Comparison of ENCODE assay signal across 17 mouse cellular contexts in genomic region chr1:84325309-84325708, GRCm38 (mm10). TPM values are rescaled to one million over a fixed set of nuclear protein-coding genes. Genes with fewer than 3 reads are reported as not detected.
DNase-seq lines count a peak whose midpoint lies in the region; ATAC-seq and TF ChIP-seq lines count a peak whose summit lies in the region.
"Had no signal": no experiment of that assay in that cellular context is flagged by ENCODE, and none has a peak within 500 bp of the region (broad histone marks: within the 10 kb centered on the region; RNA-seq: fewer than 3 reads in every experiment).

No protein-coding gene starts in this region.

- 41% methylated on average over 3 of the region's 3 CpGs for WGBS in hindbrain, embryonic 14.5 days
- WGBS in hindbrain, embryonic 11.5 days: 71% methylated on average over 3 of the region's 3 CpGs
- WGBS in lung, embryonic 14.5 days: 24% methylated on average over 3 of the region's 3 CpGs

- no peaks in the 10 kb centered on the region for H3K27me3 ChIP-seq in hindbrain, embryonic 14.5 days (ENCODE audit: control insufficient read depth, insufficient read depth, low read length)
- no peaks in the 10 kb centered on the region for H3K27me3 ChIP-seq in hindbrain, embryonic 11.5 days (ENCODE audit: control insufficient read depth, insufficient read depth, low read length)
- H3K27me3 ChIP-seq in lung, embryonic 14.5 days (ENCODE audit: insufficient read depth, low read length): no peaks in the 10 kb centered on the region
- H3K27me3 ChIP-seq: forebrain, embryonic 12.5 days; megakaryocyte, embryonic 14.5 days had no signal

- peaks cover 11% of the 10 kb centered on the region; the same call in 1 of the 2 replicates for H3K4me1 ChIP-seq in hindbrain, embryonic 14.5 days (replicated peaks; ENCODE audit: control insufficient read depth, insufficient read depth, low read length)
- no peaks in the 10 kb centered on the region for H3K4me1 ChIP-seq in hindbrain, embryonic 11.5 days (replicated peaks; ENCODE audit: control insufficient read depth, insufficient read depth, low read length)
- no peaks in the 10 kb centered on the region; the same call in 1 of the 2 replicates for H3K4me1 ChIP-seq in lung, embryonic 14.5 days (ENCODE audit: insufficient read depth)
- H3K4me1 ChIP-seq: forebrain, embryonic 12.5 days; megakaryocyte, embryonic 14.5 days had no signal

- H3K36me3 ChIP-seq in hindbrain, embryonic 14.5 days (replicated peaks; ENCODE audit: control insufficient read depth, insufficient read depth): no peaks in the 10 kb centered on the region
- no peaks in the 10 kb centered on the region for H3K36me3 ChIP-seq in hindbrain, embryonic 11.5 days (ENCODE audit: control insufficient read depth, insufficient read depth, low read length)
- no peaks in the 10 kb centered on the region for H3K36me3 ChIP-seq in lung, embryonic 14.5 days (ENCODE audit: insufficient read depth)
- H3K36me3 ChIP-seq: forebrain, embryonic 12.5 days had no signal

- no peak overlapping the region for H3K9ac ChIP-seq in hindbrain, embryonic 14.5 days
- H3K9ac ChIP-seq in hindbrain, embryonic 11.5 days (ENCODE audit: low read depth, low read length): no peak overlapping the region
- no peak overlapping the region for H3K9ac ChIP-seq in lung, embryonic 14.5 days
- H3K9ac ChIP-seq: forebrain, embryonic 12.5 days had no signal

- TF ChIP-seq CTCF in lung, embryonic 14.5 days (IDR thresholded peaks at IDR 0.05; ENCODE audit: low read depth): no peak

- ATAC-seq in hindbrain, embryonic 14.5 days (ENCODE audit: low FRiP score): no peak
- ATAC-seq in hindbrain, embryonic 11.5 days (ENCODE audit: low FRiP score): no peak
- no peak for ATAC-seq in lung, embryonic 14.5 days (ENCODE audit: insufficient read depth)
- ATAC-seq: activated CD4-positive, CD25-positive, alpha-beta regulatory T cell, adult 4 months; intestine, postnatal 0 days had no signal

- peak; percentile 4 for DNase-seq in embryo, embryonic 10.5 days (ENCODE audit: low spot score)
- no peak for DNase-seq in embryo, embryonic 10 days (ENCODE audit: low spot score)
- no peak for DNase-seq in hindbrain, embryonic 14.5 days (ENCODE audit: low spot score)
- no peak for DNase-seq in hindbrain, embryonic 11.5 days (ENCODE audit: low spot score)
- peak; percentile 70 for DNase-seq in lung, embryonic 14.5 days
- no peak for DNase-seq in lung, postnatal 25 days (ENCODE audit: low spot score)
- peak; percentile 17 for DNase-seq in adipocyte (ENCODE audit: low spot score)
- DNase-seq in ovary, postnatal 14 days (ENCODE audit: low spot score): no peak
- DNase-seq: cerebellum, adult 18-20 months; heart, postnatal 36 days; thymus, adult 2 months had no signal

- no peaks in the 10 kb centered on the region for H3K9me3 ChIP-seq in hindbrain, embryonic 14.5 days (ENCODE audit: control insufficient read depth, low read length)
- no peaks in the 10 kb centered on the region for H3K9me3 ChIP-seq in hindbrain, embryonic 11.5 days (ENCODE audit: control insufficient read depth, low read length)
- H3K9me3 ChIP-seq in lung, embryonic 14.5 days (ENCODE audit: low read depth, low read length): no peaks in the 10 kb centered on the region
- H3K9me3 ChIP-seq: forebrain, embryonic 12.5 days had no signal

- no peak overlapping the region for H3K4me3 ChIP-seq in hindbrain, embryonic 14.5 days (replicated peaks; ENCODE audit: low read length)
- H3K4me3 ChIP-seq in hindbrain, embryonic 11.5 days (ENCODE audit: low read depth, low read length): no peak overlapping the region
- H3K4me3 ChIP-seq in lung, embryonic 14.5 days (ENCODE audit: low read depth, low read length): no peak overlapping the region
- H3K4me3 ChIP-seq: forebrain, embryonic 12.5 days had no signal

- H3K27ac ChIP-seq in hindbrain, embryonic 14.5 days: 0 out of 2 replicates have a peak overlapping the region, but pooled peaks have one; percentile 24
- H3K27ac ChIP-seq in hindbrain, embryonic 11.5 days (ENCODE audit: low read depth, low read length): no peak overlapping the region
- H3K27ac ChIP-seq in lung, embryonic 14.5 days (ENCODE audit: low read depth): no peak overlapping the region
- H3K27ac ChIP-seq: forebrain, embryonic 12.5 days had no signal

- no peak overlapping the region for H3K4me2 ChIP-seq in hindbrain, embryonic 14.5 days (replicated peaks)
- no peak overlapping the region for H3K4me2 ChIP-seq in hindbrain, embryonic 11.5 days (replicated peaks; ENCODE audit: low read depth, low read length)
- H3K4me2 ChIP-seq in lung, embryonic 14.5 days: no peak overlapping the region
- H3K4me2 ChIP-seq: forebrain, embryonic 12.5 days; heart, embryonic 11.5 days; liver, embryonic 11.5 days had no signal

RNA-seq across cellular contexts. Expression of gene Pid1, which starts 38.7 kb away (rescaled TPM):
- 103 TPM in 2 replicates for polyA plus RNA-seq in hindbrain, embryonic 14.5 days (2014; fragmentation: Nextera tagmentation; extraction: Ambion mirVana)
- 84.6 and 84.9 TPM in 2 replicates for polyA plus RNA-seq in hindbrain, embryonic 11.5 days (2014; fragmentation: Nextera tagmentation; extraction: Ambion mirVana)
- 4.9 and 6.8 TPM in 2 replicates for polyA plus RNA-seq in lung, embryonic 14.5 days (2014; fragmentation: Nextera tagmentation; extraction: Ambion mirVana)

Comparison
In these comparisons a context has a peak if more than half of its experiments do, and no peak if none do; other contexts are left out.
1. DNase-seq: peak in embryo, embryonic 10.5 days (single experiment), lung, embryonic 14.5 days (single experiment) and adipocyte (single experiment); none in embryo, embryonic 10 days (single experiment), hindbrain, embryonic 14.5 days (single experiment), hindbrain, embryonic 11.5 days (single experiment), lung, postnatal 25 days (single experiment) and ovary, postnatal 14 days (single experiment).
2. RNA of gene Pid1, which starts 38.7 kb away (polyA plus RNA-seq): 103 TPM in hindbrain, embryonic 14.5 days and 84.6 to 84.9 TPM in hindbrain, embryonic 11.5 days; 4.9 to 6.8 TPM in lung, embryonic 14.5 days; every median in the first group is over 10 times any median in the second.